Mouse (Mus musculus): ENCODE data around the gene Cuedc2. TPM values are rescaled to one million over a fixed set of nuclear protein-coding genes. Genes with fewer than 3 reads are reported as not detected.
A peak's percentile ranks its signal among the peaks of the same experiment; 100 is the strongest.

Gene Cuedc2
- polyA plus RNA-seq, 1 experiment from 2014 or later = 340 TPM

DNA sequence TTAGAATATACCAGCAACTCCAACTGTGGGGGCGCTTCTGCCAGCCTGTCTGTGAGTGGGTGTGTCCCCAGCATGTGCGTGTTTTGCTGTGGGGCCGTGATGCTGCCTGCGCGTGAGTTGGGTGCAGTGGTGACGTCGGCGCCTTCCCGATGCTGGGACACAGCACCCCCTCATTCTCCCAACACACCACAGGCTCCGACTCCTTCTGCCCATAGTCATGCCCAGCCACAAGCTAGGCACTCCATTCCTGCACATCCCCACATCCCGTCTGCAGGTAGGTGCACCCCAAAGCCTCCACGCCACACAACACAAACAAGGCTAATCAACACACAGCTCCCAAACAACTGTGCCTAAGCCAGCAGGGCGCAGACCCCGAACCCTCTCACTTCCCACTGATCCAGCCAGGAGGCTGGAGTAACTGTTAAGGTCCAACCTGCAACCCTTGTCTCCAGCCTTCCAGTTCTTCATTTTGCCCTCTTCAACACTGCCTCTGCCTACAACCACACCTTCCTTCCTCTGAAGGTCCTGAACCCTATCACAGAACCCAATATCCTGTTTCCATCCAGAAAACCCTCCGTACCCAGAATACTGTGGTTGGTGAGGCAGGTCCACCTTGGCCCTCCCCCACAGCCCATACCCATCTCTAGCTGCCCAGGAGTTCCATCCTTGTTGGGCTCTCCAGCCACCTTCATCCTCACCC, 21.5 kb downstream of the Cuedc2 start:
- 30% methylated on average over 15 of the region's 15 CpGs for WGBS
- Histone ChIP-seq H3K27me3 (replicated peaks) (peaks cover 35% of the 10 kb centered on the region), H3K27ac (peak overlapping the region; percentile 76)

DNA sequence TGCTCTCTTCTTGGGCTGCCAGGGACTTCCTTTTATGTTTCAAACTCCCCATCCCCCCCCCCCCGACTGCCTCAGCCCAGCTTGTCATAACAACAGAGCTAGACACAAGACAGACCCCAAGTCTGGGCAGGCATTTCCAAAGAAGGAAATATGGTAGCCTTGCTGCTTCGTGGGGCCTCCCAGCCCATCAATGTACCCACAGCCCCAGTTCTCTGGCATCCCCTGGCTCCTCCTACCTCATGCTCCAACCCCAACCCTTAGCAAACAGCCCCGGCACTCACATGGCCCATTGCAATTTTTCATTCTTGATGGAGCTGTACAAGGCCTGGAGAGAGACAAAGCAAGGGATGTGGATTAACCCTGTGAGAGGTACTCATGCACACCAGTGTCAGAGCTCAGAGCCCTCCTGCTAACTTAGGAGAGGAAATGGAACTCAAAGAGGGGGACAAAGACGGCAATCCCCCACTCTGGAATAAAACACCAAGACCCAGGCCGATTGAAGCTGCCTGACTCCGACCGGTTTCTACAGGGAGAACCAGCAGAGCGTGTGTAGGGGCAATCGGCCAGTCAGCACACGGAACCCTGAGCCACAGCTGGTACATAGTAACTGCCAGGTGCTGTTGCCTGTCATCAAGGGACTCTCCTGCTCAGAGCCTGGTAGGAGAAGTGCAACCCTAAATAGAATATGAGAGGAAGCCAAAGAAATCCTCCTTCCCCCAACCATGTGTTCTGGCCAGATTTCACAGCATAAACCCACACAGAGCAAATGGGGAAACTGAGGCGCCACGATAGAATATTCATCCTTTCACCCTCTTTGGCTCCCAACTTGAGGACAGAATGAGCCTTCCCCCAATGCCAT, 22.5 kb downstream of the Cuedc2 start:
- Histone ChIP-seq H3K27me3 (replicated peaks) (peaks cover 35% of the 10 kb centered on the region), H3K27ac (no peak overlapping the region), H3K4me3 (peak overlapping the region; percentile 64), H3K36me3 (replicated peaks) (peaks cover 10% of the 10 kb centered on the region), H3K4me2 (peak overlapping the region; percentile 89), H3K9me3 (no peaks in the 10 kb centered on the region), H3K4me1 (peaks cover 59% of the 10 kb centered on the region), H3K9ac (peak overlapping the region; percentile 69)
- WGBS = 48% methylated on average over 12 of the region's 12 CpGs
- no peak for ATAC-seq (replicated peaks)

More for the DNA sequence above, 21.5 kb downstream of the Cuedc2 start:
- H3K4me3 ChIP-seq = peak overlapping the region; percentile 64
- H3K9me3 ChIP-seq = no peaks in the 10 kb centered on the region
- ATAC-seq (replicated peaks) = no peak
- H3K9ac ChIP-seq = peak overlapping the region; percentile 69
- peaks cover 10% of the 10 kb centered on the region for H3K36me3 ChIP-seq (replicated peaks)
- H3K4me2 ChIP-seq = peak overlapping the region; percentile 89
- H3K4me1 ChIP-seq = peaks cover 69% of the 10 kb centered on the region

DNA sequence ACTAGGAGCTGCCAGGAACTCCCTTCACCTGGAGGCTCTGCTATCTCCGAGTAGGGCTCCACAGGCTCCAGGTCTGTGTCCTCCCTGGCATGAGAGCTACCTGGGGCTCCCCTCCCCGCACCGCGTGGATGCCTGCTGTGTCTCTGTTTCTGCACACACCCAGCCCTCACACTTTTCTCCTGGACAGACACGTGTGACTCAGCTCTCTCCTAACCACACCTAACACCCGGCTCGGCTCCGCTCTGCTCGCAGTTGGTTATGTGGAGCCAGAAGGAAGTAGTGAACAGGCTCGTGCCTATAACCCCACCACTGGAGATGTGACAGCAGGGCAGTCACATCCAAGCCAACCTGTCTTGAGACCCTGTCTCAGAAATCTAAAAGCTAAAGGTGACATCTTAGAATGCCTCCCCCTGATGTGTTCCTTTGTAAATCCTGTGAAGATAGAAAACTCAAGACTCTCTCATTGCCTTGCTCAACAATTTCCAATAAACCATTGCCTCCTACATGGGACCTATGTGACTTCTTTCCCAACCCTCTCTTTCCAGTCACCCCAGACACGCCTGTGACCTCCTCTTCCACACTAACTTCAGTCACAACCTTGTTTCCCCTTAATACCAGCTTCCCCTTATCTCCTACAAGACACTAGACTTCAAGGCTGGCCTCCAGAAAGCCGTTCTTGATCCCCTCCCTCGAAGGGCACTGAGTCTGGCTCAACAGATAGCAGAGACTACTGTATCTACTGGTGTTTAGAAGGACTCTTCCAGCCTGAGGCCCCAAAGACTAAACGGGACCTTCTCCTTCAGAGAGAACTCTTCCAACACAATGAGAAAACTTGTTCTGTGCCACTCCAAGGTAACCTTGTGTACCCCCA, 23.4 kb downstream of the Cuedc2 start:
- no peak overlapping the region for H3K4me2 ChIP-seq

DNA sequence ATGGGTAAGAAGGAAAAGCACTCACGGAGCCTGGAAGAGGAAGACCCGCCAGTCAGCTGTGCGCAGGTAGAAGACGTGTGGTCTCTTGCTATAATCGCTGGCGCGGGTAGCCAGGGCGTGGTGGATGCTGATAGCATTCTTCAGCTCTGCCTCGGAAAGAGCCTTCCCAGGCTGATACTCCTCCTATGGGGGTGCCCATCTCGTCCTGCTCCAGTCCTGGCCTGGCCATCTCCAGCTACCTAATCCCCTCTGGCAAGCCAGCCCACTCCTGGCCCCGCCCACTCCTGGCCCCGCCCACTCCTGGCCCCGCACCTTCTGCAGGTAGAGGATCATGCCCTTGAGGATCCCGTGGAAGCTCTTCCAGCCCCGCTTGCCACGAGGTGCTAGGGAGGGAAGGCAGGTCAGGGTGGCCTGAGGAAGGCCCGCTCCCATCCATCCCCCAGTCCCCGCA, 24.3 kb downstream of the Cuedc2 start:
- Histone ChIP-seq H3K4me2 (no peak overlapping the region), H3K9me3 (no peaks in the 10 kb centered on the region), H3K27me3 (replicated peaks) (peaks cover 35% of the 10 kb centered on the region), H3K4me3 (no peak overlapping the region), H3K4me1 (peaks cover 46% of the 10 kb centered on the region), H3K9ac (no peak overlapping the region), H3K27ac (no peak overlapping the region), H3K36me3 (replicated peaks) (peaks cover 10% of the 10 kb centered on the region)
- WGBS = 19% methylated on average over 18 of the region's 18 CpGs
- no peak for ATAC-seq (replicated peaks)

More for the DNA sequence above, 23.4 kb downstream of the Cuedc2 start:
- H3K36me3 ChIP-seq (replicated peaks) = peaks cover 10% of the 10 kb centered on the region
- H3K4me3 ChIP-seq = no peak overlapping the region
- no peaks in the 10 kb centered on the region for H3K9me3 ChIP-seq
- H3K27me3 ChIP-seq (replicated peaks) = peaks cover 35% of the 10 kb centered on the region
- peaks cover 51% of the 10 kb centered on the region for H3K4me1 ChIP-seq
- no peak for ATAC-seq (replicated peaks)
- no peak overlapping the region for H3K27ac ChIP-seq
- WGBS = 42% methylated on average over 14 of the region's 14 CpGs
- no peak overlapping the region for H3K9ac ChIP-seq

DNA sequence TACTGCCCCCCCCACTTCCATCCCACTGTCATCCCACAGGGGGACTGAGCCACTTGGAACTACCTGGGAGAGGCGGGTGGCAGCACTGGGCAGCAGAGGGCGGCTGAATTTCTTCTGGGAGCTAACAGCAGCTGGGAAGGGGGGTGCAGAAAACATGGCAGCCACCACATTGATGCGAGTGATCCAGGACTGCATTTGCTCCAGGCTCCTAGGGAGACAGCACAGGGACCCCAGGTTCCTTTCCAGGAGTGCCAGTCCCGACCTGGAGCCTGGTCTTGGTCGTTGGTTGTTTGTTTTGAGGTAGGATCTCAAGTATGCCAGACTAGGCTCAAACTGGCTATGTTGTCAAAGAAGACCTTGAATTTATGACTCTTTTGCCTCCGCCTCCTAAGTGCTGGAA, 24.9 kb downstream of the Cuedc2 start:
- H3K36me3 ChIP-seq (replicated peaks) = peaks cover 10% of the 10 kb centered on the region
- H3K9ac ChIP-seq = no peak overlapping the region
- WGBS = 70% methylated on average over 6 of the region's 6 CpGs
- no peak overlapping the region for H3K4me3 ChIP-seq
- no peak for ATAC-seq (replicated peaks)
- H3K9me3 ChIP-seq = no peaks in the 10 kb centered on the region
- no peak overlapping the region for H3K27ac ChIP-seq
- peaks cover 37% of the 10 kb centered on the region for H3K27me3 ChIP-seq (replicated peaks)
- peaks cover 45% of the 10 kb centered on the region for H3K4me1 ChIP-seq
- H3K4me2 ChIP-seq = no peak overlapping the region

DNA sequence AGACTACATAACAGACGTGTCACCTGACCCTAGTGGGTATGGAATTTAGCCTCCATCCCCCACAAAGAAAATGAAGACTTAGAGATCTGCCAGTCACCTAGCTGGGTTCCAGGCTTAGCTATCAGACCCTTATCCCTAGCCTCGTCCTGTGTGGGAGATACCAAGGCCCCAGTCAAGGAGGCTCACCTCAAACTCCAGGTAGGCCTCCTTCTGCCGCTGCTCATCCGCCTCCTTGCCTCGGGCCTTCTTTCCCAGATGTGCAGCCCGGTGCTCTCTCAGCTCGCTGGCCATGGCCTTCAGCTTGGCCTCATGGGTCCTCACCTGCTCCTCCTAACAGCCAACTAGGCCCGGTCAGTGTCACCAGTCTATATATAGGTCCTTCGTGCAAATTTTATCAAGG, 25.4 kb downstream of the Cuedc2 start:
- peaks cover 42% of the 10 kb centered on the region for H3K4me1 ChIP-seq
- H3K9ac ChIP-seq = no peak overlapping the region
- no peaks in the 10 kb centered on the region for H3K9me3 ChIP-seq
- peaks cover 10% of the 10 kb centered on the region for H3K36me3 ChIP-seq (replicated peaks)
- no peak overlapping the region for H3K4me2 ChIP-seq
- 89% methylated on average over 9 of the region's 9 CpGs for WGBS
- ATAC-seq (replicated peaks) = no peak
- no peak overlapping the region for H3K27ac ChIP-seq
- peaks cover 42% of the 10 kb centered on the region for H3K27me3 ChIP-seq (replicated peaks)
- no peak overlapping the region for H3K4me3 ChIP-seq

DNA sequence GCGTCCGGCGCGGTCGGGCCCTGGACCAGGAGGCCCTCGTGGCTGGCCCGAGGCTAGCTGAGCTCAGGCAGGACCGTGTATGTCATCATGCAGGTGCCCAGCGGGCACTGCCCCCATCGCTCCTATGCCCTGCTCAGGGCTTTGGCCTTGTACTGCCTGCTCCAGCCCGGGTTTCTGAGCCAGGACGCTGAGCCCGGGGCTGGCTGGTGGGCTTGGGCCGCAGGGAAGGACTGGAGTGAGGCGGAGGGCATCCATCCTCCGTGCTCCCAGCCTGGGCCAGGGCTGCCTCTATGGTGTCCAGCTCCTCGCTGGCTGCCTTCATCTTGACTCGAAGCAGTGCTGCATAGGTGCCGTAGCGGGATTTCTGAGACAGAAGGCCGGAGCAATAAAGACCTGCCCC, 25.9 kb downstream of the Cuedc2 start:
- H3K4me1 ChIP-seq = peaks cover 39% of the 10 kb centered on the region
- no peak overlapping the region for H3K9ac ChIP-seq
- no peak overlapping the region for H3K4me2 ChIP-seq
- H3K27me3 ChIP-seq (replicated peaks) = peaks cover 47% of the 10 kb centered on the region
- peaks cover 10% of the 10 kb centered on the region for H3K36me3 ChIP-seq (replicated peaks)
- H3K27ac ChIP-seq = no peak overlapping the region
- 94% methylated on average over 21 of the region's 21 CpGs for WGBS
- no peak overlapping the region for H3K4me3 ChIP-seq
- H3K9me3 ChIP-seq = no peaks in the 10 kb centered on the region
- ATAC-seq (replicated peaks) = no peak

DNA sequence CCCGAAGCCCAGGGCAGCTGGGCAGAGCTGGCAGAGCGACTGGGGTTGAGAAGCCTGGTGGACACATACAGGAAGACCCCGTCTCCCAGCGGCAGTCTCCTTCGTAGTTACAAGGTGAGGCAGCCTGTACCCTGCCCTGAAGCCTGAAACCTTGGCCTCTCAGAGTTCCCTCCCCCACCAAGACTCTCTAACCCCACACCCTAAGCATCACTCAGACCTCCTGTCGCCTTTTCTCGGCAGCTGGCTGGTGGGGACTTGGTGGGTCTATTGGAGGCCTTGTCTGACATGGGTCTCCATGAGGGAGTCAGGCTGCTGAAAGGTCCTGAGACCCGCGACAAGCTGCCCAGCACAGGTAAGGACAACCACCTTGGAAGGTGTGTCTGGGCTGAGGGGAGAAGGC, 27.2 kb downstream of the Cuedc2 start:
- ATAC-seq (replicated peaks) = no peak
- WGBS = 92% methylated on average over 9 of the region's 9 CpGs
- no peak overlapping the region for H3K9ac ChIP-seq
- H3K36me3 ChIP-seq (replicated peaks) = peaks cover 10% of the 10 kb centered on the region
- H3K27me3 ChIP-seq (replicated peaks) = peaks cover 44% of the 10 kb centered on the region
- no peak overlapping the region for H3K27ac ChIP-seq
- no peak overlapping the region for H3K4me2 ChIP-seq
- H3K4me3 ChIP-seq = no peak overlapping the region
- H3K4me1 ChIP-seq = peaks cover 26% of the 10 kb centered on the region
- H3K9me3 ChIP-seq = no peaks in the 10 kb centered on the region

DNA sequence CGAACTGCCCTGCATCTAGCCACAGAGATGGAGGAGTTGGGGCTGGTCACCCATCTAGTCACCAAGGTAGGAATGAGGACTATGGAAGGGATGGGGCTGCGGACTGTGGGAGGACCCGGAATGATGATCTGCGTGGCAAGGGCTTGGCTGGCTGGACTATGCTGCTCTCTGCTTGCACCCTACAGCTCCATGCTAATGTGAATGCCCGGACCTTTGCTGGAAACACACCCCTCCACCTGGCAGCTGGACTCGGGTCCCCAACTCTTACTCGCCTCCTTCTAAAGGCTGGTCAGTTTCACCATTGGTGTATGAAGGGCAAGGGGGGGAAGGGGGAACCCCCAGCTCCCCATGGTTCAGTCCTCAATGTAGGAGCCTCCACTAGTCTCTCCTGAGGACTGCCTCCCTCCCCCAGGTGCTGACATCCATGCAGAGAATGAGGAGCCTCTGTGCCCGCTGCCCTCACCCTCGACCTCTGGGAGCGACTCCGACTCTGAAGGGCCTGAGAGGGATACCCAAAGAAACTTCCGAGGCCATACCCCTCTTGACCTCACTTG, 28.1 kb downstream of the Cuedc2 start:
- Histone ChIP-seq H3K4me1 (peaks cover 24% of the 10 kb centered on the region), H3K36me3 (replicated peaks) (peaks cover 10% of the 10 kb centered on the region), H3K27me3 (replicated peaks) (peaks cover 41% of the 10 kb centered on the region), H3K27ac (no peak overlapping the region), H3K4me3 (no peak overlapping the region), H3K9ac (no peak overlapping the region), H3K9me3 (no peaks in the 10 kb centered on the region), H3K4me2 (no peak overlapping the region)
- ATAC-seq (replicated peaks) = no peak
- 89% methylated on average over 12 of the region's 12 CpGs for WGBS

DNA sequence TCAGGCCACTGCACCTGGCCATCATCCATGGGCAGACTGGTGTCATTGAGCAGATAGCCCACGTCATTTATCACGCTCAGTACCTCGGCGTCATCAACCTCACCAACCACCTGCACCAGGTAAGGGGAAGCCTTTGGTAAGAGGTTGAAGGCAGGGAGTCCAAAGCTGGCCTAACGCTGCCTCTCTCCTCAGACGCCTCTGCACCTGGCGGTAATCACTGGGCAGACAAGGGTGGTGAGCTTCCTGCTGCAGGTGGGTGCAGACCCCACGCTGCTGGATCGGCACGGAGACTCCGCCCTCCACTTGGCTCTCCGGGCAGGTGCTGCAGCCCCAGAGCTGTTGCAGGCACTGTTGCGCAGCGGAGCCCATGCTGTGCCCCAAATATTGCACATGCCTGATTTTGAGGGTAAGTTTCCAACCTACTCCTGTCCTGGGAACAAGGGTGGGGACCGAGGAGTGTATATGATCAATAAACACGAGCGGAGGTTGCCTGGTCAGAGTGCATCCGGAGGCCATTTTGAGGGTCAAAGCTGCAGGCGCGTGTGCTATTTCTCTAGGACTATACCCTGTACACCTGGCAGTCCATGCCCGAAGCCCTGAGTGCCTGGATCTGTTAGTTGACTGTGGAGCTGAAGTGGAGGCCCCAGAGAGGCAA, 28.7 kb downstream of the Cuedc2 start:
- Histone ChIP-seq H3K4me3 (no peak overlapping the region), H3K9ac (no peak overlapping the region), H3K9me3 (no peaks in the 10 kb centered on the region), H3K27me3 (replicated peaks) (peaks cover 41% of the 10 kb centered on the region), H3K4me2 (no peak overlapping the region), H3K4me1 (peaks cover 28% of the 10 kb centered on the region), H3K27ac (no peak overlapping the region), H3K36me3 (replicated peaks) (peaks cover 10% of the 10 kb centered on the region)
- ATAC-seq (replicated peaks) = no peak; the same call in 1 of the 2 replicates
- WGBS = 82% methylated on average over 21 of the region's 21 CpGs

DNA sequence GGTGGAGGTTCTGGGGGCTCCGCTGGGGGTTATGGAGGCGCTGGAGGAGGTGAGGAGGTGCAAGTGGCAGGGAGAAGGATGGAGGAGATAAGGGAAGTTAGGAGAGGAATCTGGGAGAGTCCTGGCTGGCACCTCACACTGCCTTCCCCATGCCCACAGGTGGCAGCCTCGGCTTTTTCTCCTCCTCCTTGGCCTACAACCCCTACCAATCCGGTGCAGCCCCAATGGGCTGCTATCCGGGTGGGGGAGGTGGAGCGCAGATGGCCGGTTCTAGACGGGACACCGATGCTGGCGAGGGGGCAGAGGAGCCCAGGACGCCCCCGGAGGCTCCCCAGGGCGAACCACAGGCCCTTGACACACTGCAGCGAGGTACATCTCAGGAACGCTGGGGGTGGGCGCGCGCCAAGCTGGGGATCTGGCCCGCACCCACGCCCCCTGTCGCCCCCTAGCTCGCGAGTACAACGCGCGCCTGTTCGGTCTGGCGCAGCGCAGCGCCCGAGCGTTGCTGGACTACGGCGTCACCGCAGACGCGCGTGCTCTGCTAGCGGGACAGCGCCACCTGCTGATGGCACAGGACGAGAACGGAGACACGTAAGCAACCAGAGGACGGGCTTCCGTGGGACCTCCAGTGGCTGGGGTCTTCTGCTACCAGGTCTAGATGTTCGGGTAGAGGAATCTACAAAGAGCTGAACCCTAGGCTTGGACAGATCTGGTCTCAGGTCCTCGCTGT, 29.6 kb downstream of the Cuedc2 start:
- Histone ChIP-seq H3K4me1 (peaks cover 32% of the 10 kb centered on the region), H3K27ac (no peak overlapping the region), H3K9me3 (no peaks in the 10 kb centered on the region), H3K27me3 (replicated peaks) (peaks cover 36% of the 10 kb centered on the region), H3K36me3 (replicated peaks) (peaks cover 10% of the 10 kb centered on the region), H3K4me2 (peak overlapping the region; percentile 86), H3K4me3 (peak overlapping the region; percentile 45), H3K9ac (peak overlapping the region; percentile 50)
- WGBS = 1% methylated on average over 47 of the region's 47 CpGs
- ATAC-seq (replicated peaks) = peak; percentile 71

All from midbrain, embryonic 15.5 days (tissue).